In the genomic region with DNA sequence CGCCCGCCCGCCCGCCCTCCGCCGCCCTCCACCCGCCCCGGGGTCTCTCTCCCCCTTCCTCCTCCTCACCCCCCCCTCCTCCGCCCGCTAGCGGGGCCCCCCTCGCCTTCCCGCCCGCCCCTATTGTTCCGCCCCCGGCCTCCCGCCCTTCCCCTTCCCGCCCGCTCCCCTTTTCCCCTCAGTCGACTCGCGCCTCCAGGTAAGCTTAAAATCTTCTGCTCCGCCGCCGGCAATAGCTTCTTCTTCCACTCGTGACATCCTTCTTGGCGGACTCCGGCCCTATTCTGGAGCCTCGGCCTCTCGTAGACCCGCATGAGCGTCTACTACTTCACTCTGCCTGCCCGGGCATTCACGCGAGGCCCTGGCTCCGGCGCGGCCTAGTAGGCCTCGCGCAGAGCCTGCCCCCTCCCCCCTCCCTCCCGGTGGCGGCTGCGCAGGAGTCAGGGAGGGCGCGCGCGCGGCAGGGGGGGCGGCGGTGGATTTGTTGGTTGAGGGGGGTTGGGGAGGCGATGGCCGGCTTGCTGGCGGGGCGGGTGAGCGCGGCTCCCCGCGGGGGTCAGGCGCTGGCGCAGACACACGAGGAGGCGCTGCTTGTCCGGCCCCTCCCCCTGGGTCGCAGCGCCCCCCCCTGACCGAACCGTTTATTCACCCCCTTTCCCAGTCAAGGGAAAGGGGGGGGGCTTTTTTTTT, we compare ENCODE assay signal across 8 mouse cellular contexts. TPM values are rescaled to one million over a fixed set of nuclear protein-coding genes. Genes with fewer than 3 reads are reported as not detected.
A peak's percentile ranks its signal among the peaks of the same experiment; 100 is the strongest.
DNase-seq lines count a peak whose midpoint lies in the region; ATAC-seq lines count a peak whose summit lies in the region.

No protein-coding gene starts in this region.

- H3K27me3 ChIP-seq in intestine, embryonic 15.5 days (replicated peaks): no peaks in the 10 kb centered on the region

- peak overlapping the region; percentile 51 for H3K4me2 ChIP-seq in intestine, embryonic 15.5 days (replicated peaks)

- peaks cover 19% of the 10 kb centered on the region for H3K36me3 ChIP-seq in intestine, embryonic 15.5 days

- H3K4me1 ChIP-seq in intestine, embryonic 15.5 days (replicated peaks): peaks cover 3% of the 10 kb centered on the region

- H3K9me3 ChIP-seq in intestine, embryonic 15.5 days: no peaks in the 10 kb centered on the region

- H3K9ac ChIP-seq in intestine, embryonic 15.5 days: peak overlapping the region; percentile 95

- peak; percentile 86 to 95 for DNase-seq in adrenal gland, adult (ENCODE audit: inconsistent age in 2 of 2, low spot score in 1 of 2)
- DNase-seq in embryo, embryonic 10.5 days (ENCODE audit: low spot score): peak; percentile 85
- DNase-seq in gastrocnemius, postnatal 25 days: peak; percentile 88
- DNase-seq in left cerebral cortex, postnatal 14 days (ENCODE audit: low spot score in 2 of 2): peak; percentile 77 to 80
- DNase-seq in right cerebral cortex, postnatal 10 days (ENCODE audit: low spot score in 2 of 2): peak; percentile 88
- peak; percentile 38 for DNase-seq in urinary bladder, postnatal 10 days (ENCODE audit: low spot score)

- ATAC-seq in intestine, embryonic 15.5 days: peak; percentile 80
- peak; percentile 45 for ATAC-seq in megakaryocyte progenitor cell, adult 5-6 weeks (replicated peaks; ENCODE audit: poor library complexity)

- peak overlapping the region; percentile 97 for H3K27ac ChIP-seq in intestine, embryonic 15.5 days

- WGBS in intestine, embryonic 15.5 days: 1% methylated on average over 36 of the region's 67 CpGs

- intact Hi-C loops in left cerebral cortex, postnatal 14 days (cut with DNase I): loop anchor here (5.0 kb wide), 1 partner anchor 42 kb away; no protein-coding TSS in a partner anchor

- H3K4me3 ChIP-seq in intestine, embryonic 15.5 days (replicated peaks): peak overlapping the region; percentile 90

RNA-seq across cellular contexts. Expression of a gene that starts 0.4 kb away (rescaled TPM):
- 100 to 1,000 TPM; 409 to 410 TPM for total RNA-seq in gastrocnemius, postnatal 25 days (2021)
- 178 and 182 TPM in 2 replicates for polyA plus RNA-seq in intestine, embryonic 15.5 days (2015; fragmentation: Nextera tagmentation; extraction: Ambion mirVana)
- 100 to 1,000 TPM; 436 to 453 TPM for total RNA-seq in left cerebral cortex, postnatal 14 days (2021)
- 946 and 973 TPM in 2 replicates for total RNA-seq in megakaryocyte progenitor cell, adult 5-6 weeks (2015)
- 175 and 191 TPM in 2 replicates for total RNA-seq in megakaryocyte progenitor cell, adult 5-6 weeks (2017)

RNA-seq across cellular contexts. Expression of a gene that starts 11.9 kb away (rescaled TPM):
- 10 to 100 TPM; 12.9 to 13.2 TPM for total RNA-seq in gastrocnemius, postnatal 25 days (2021)
- 140 and 141 TPM in 2 replicates for polyA plus RNA-seq in intestine, embryonic 15.5 days (2015; fragmentation: Nextera tagmentation; extraction: Ambion mirVana)
- total RNA-seq in left cerebral cortex, postnatal 14 days (2021): 10 to 100 TPM; 22.3 to 24.8 TPM
- 71.0 and 73.0 TPM in 2 replicates for total RNA-seq in megakaryocyte progenitor cell, adult 5-6 weeks (2015)
- total RNA-seq in megakaryocyte progenitor cell, adult 5-6 weeks (2017): 48.6 and 51.5 TPM in 2 replicates

RNA-seq across cellular contexts. Expression of a gene that starts 25.6 kb away (rescaled TPM):
- total RNA-seq in gastrocnemius, postnatal 25 days (2021): 1 to 10 TPM; 2.8 to 6.3 TPM
- 0.54 and 1.2 TPM in 2 replicates for polyA plus RNA-seq in intestine, embryonic 15.5 days (2015; fragmentation: Nextera tagmentation; extraction: Ambion mirVana)
- total RNA-seq in left cerebral cortex, postnatal 14 days (2021): under 1 TPM; 0.51 to 0.75 TPM
- total RNA-seq in megakaryocyte progenitor cell, adult 5-6 weeks (2015): 0.07 TPM in 1 of 2 replicates, not detected in the other
- total RNA-seq in megakaryocyte progenitor cell, adult 5-6 weeks (2017): not detected in 2 replicates

RNA-seq across cellular contexts. Expression of a gene that starts 32.8 kb away (rescaled TPM):
- total RNA-seq in gastrocnemius, postnatal 25 days (2021): 1 to 10 TPM in 1 of 2 experiments, not detected in 1; 3.8 TPM
- polyA plus RNA-seq in intestine, embryonic 15.5 days (2015; fragmentation: Nextera tagmentation; extraction: Ambion mirVana): 5.4 TPM in 1 of 2 replicates, not detected in the other
- total RNA-seq in left cerebral cortex, postnatal 14 days (2021): not detected
- not detected in 2 replicates for total RNA-seq in megakaryocyte progenitor cell, adult 5-6 weeks (2015)
- total RNA-seq in megakaryocyte progenitor cell, adult 5-6 weeks (2017): not detected in 2 replicates

RNA-seq across cellular contexts. Expression of a gene that starts 46.1 kb away (rescaled TPM):
- 1 to 10 TPM; 1.7 to 1.8 TPM for total RNA-seq in gastrocnemius, postnatal 25 days (2021)
- 10.8 and 11.0 TPM in 2 replicates for polyA plus RNA-seq in intestine, embryonic 15.5 days (2015; fragmentation: Nextera tagmentation; extraction: Ambion mirVana)
- 10 to 100 TPM; 93.7 to 94.0 TPM for total RNA-seq in left cerebral cortex, postnatal 14 days (2021)
- 1.2 TPM in 1 of 2 replicates, not detected in the other for total RNA-seq in megakaryocyte progenitor cell, adult 5-6 weeks (2015)
- total RNA-seq in megakaryocyte progenitor cell, adult 5-6 weeks (2017): 0.12 and 0.24 TPM in 2 replicates

Comparison
In these comparisons a context has a peak if more than half of its experiments do, and no peak if none do; other contexts are left out.
1. Peak in every context shown above with its lines: DNase-seq, ATAC-seq, H3K4me3 ChIP-seq and H3K27ac ChIP-seq.
2. DNase-seq: peak in every context shown above with its lines; median percentile 90 in adrenal gland, adult; 88 in gastrocnemius, postnatal 25 days; 88 in right cerebral cortex, postnatal 10 days; 85 in embryo, embryonic 10.5 days; 78 in left cerebral cortex, postnatal 14 days; 38 in urinary bladder, postnatal 10 days.